Mouse (Mus musculus): ENCODE measurements around the gene 1110051M20Rik.

Gene 1110051M20Rik

DNA sequence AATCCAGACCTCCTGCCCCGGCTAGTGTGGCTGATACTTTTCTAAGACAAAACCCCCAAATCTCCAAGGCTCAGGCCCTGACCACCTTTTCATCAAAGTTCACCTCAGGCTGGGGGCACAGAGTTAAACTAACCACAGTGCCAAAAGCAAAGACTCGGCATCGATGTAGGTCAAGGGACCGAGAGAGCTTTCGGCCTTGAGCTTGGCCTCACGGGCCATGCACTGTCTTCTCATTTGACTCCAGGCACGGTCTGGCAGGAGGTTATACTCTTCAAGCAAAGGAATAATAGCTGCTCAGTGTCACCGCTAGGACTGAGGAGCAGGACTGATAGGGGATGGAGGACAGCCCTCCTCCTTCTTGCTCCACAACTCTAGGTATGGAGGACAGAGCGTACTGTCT is 138.6 kb downstream of the 1110051M20Rik start:
- DNase-seq (ENCODE audit: low spot score in 2 of 2): no peak

DNA sequence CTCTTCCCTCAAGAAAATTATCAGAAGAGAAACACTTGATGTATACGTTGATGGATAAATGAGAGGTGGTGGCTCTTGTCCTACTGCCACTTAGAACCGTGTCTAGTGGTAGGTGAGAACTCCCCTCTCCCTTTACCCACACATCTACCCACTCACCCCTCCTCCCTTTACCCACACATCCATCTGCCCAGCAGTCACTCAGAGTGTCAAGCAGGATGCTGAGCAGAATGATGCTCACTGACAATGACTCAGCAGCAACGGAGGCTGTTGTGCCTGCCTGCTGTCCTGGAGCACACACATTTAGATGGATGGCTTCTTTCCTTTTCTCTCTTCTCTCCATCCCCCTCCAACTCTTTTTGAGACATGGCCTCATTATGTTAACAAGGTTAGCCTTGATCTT is 141.7 kb downstream of the 1110051M20Rik start:
- DNase-seq (ENCODE audit: low spot score in 2 of 2): peak; percentile 49

DNA sequence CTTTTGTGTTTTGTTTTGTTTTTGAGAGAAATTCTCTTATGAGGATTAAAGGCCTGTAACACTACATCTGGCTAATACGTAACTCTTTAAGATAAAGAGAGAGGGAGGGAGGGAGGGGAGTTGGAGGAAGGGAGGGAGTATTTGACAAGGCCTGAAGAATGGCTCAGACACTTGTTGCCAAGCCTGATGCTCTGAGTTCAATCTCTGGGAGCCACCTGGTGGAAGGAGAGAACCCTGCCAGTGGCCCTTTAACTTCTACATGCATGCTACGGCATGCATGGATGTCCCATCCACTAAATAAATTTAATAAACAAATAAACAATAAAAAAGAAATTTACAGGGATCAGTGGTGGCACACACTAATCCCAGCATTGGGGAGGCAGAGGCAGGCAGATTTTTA is 142.7 kb downstream of the 1110051M20Rik start:
- no peak for DNase-seq (ENCODE audit: low spot score in 2 of 2)

DNA sequence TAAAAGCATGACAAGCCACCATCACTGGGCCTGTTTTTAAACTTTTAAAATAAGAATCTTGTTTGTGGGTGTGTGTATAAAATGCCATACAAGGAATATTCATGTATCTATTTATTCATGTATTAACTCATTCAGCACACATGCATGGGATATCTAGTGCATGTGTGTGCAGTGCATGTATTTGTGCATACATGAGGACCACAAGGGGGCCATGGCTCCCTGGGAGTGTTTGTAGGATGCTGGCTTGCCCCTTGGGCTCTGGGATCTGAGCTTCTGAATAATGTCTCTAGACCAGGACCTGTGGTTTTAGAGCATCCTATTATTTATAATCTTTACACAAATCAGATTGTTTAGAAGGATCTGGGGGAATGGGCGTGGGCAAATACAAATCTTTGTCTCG is 143.7 kb downstream of the 1110051M20Rik start:
- no peak for DNase-seq (ENCODE audit: low spot score in 2 of 2)

DNA sequence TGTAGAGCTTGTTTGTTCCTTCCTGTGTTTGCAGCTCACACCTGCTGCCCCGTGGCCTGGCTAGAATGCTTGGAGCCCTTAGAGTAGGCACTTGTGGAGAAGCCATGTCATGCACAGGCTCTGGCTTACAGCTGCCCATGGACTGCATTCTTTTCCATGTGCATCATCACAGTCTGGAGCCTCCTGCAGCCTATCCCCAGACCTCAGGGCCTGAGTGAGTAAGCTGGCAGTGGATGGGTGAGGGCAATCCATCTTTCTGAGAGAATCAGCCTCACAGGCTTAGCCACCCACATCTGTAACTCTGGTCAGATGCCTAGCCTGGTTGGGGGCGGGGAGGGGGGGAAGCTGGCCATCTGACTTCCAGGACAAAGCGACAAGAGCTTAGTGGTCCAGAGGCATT is 145.3 kb downstream of the 1110051M20Rik start:
- no peak for DNase-seq (ENCODE audit: low spot score in 2 of 2)

DNA sequence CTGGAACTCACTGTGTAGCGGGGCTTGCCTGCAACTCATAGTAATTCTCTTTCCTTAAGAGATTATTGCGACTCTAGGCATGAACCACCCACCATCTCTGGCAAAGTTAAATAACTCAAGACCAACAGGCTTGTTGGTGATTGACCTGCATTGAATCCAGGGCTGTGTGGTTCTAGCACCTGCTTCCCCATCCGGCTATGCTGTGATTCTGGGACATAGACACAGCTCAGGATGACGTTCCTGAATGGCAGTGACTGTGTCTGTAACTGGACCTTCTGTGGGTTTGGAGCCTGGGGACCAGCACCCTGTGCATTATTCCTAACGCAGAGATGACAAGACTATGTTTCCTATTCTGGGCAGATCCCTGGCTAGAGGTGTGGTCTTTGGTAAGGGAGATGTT is 148.6 kb downstream of the 1110051M20Rik start:
- DNase-seq (ENCODE audit: low spot score in 2 of 2): no peak

DNA sequence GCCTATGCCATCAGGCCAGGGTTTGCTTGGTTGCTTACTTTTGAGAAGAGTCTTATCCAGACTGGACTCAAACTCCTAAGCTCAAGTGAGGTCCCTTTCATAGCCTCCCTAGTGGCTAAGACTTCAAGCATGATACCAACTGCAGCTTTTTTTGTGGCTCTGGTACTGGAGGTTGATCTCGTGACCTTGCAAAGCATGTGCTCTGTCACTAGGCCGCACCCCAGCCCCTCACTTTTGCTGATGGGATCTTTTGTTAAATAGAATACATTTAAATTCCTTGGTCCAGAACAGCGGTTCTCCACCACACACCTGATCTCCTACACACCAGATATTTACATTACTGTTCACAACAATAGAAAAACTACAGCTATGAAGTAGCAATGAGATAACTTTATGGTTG is 150.3 kb downstream of the 1110051M20Rik start:
- no peak for DNase-seq (ENCODE audit: low spot score in 2 of 2)

DNA sequence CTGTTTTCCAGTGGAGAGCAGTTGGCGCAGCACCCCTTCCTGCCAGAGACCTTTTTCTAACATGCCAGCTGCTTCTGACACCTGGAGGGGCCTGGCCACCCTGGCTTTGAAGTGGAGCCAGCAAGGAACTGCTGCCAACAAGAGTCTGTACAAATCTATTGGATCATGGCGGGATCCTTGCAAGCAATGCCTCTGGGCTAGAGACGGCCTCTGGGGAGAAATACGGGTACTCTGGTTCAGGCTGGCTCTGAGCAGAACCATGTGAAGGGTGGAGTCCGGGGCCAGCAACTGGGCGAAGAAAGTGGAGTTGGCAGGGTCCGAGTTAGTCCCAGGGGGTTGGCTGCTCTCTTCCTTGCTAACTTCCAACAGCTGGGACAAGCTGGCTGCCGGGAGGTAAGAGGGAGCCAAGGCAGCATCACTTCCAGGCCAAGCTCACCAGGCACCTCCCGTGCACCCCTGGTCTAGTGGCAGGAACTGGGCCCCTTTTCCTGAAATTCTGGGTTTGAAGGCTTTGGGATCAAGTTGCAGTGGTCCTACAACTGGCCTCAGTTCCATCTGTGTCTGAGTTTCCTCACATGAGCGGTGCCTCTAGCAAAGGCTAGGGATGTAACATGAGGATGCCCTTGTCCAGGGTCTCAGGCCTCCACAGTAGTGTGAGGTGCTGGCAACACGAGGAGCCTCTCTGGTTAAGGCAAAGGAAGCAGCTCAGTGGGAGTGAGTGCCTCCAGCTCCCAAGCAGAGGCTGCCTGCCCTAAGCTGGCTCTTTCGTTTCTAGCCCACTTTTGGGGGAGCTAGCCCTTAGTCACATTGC is 153.1 kb downstream of the 1110051M20Rik start:
- no peak for DNase-seq (ENCODE audit: low spot score in 2 of 2)

DNA sequence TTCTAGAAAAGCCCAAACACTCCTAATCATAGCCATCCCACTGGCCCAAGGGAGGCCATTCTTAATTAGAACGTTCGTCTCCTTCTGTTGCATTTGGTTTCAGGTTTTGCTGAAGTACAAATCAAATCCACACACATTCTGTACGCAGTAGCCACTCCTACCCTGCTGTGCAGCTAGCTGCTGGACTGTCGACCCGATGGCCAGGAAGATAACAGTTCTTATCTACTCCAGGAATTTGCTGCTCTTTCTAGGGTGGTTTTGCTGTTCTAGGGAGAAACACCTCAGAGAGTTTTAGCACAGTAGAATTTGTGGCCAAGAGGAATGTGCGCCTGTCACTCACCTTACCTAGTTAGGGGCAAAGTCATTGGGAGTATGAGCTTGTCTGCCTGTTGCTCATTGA is 156.9 kb downstream of the 1110051M20Rik start:
- DNase-seq (ENCODE audit: low spot score in 2 of 2): no peak

DNA sequence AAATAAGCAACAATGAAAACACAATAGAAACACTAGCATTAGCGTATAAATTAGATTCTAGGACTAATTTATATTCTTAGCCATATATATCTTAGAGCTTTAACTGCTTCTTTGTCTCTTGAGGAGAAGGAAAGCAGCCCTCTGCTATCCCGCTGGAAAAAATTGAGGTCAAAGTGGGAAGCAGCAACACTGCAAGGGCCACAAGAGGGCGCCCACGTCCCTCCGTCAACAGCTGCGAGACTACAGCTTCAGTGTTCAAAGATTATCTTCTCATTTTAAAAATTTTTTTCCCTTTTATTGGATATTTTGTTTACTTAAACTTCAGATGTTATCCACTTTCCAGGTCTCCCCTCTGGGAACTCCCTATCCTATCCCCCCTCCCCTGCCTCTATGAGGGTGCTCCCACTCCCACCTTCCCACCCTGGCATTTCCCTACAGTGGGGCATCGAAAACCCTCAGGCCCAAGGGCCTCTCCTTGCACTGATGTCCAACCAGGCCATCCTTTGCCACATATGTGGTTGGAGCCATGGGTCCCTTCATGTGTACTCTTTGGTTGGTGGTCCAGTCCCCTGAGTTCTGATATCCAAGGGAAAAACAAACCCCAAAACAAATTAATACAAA is 158.5 kb downstream of the 1110051M20Rik start:
- peak; percentile 79 to 89 for DNase-seq (ENCODE audit: low spot score in 2 of 2)

DNA sequence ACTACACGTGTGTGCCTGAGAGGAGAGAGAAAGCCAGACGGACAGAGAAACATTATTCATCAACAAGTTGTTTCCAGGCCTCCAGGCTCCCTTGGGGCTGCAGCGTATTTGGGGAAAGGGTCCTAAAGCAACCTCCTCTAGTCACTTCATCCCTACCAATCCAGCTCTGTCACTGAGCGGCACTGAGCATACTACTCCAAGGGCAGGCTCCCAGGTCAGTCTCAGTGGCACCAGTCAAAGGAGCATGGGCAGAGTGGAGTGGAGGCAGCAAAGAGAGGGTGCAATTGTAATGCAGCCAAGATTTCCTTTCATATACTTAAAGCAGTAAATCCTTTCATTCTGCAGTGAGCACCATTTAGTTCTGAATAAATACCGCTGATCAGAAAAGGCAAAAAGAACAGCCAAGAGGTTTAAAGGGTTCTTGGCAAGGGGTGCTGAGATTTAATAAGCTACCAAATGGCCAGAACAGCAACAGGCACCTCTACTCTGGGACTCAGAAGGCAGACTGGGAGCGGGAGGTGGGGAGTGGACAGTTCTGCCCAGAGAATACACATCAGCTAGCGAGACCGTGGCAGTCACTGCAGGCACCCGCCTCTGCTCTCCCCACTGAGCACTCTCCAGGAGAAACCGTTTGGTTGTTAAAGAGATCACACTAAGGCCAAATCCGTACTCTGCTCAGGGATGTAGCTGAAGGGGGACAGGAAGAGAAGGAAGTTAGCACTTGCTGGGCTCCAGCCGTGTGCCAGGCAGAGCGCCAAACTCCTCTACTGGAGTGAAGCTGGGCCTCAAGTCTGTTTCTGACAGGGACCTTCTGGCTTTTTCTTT is 159.9 kb downstream of the 1110051M20Rik start:
- peak; percentile 50 to 54 for DNase-seq (ENCODE audit: low spot score in 2 of 2)

DNA sequence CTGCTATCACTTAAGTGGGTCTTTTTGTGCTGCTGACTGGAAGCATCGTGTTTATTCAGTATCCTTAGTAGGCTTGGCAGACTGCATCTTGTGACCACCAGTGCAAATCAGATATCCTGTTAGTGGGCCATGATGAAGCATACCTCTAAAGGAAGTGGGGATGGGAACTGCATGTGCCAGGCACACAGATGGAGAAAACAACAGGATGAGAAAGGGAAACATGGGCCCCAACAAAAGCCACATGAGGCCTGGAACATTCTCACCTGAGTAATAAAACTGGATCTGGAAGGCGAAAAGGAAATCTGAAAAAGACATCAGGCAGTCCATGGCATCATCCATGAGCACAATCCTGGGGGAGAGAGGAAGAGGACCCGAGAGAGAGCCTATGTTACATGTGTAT is 160.5 kb downstream of the 1110051M20Rik start:
- no peak for DNase-seq (ENCODE audit: low spot score in 2 of 2)

DNA sequence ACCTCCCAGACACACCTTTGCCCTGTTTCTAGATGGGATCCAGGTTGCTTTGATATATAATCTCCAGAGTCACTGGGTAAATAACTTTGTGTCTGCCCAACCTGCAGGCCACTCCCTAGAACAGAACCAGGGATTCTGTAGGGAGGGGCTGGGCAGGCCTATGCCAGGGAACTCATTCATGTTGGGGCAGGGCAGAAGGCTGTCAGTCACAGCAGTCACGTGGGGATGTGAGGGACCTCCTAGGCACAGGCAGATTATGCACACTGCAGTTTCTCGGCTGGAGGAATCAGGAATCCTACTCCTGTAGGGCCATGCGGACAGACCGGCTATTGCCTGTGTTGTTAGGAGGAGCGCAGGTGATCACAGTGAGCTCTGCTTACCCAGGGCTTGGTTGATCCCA is 163.1 kb downstream of the 1110051M20Rik start:
- no peak for DNase-seq (ENCODE audit: low spot score in 2 of 2)

DNA sequence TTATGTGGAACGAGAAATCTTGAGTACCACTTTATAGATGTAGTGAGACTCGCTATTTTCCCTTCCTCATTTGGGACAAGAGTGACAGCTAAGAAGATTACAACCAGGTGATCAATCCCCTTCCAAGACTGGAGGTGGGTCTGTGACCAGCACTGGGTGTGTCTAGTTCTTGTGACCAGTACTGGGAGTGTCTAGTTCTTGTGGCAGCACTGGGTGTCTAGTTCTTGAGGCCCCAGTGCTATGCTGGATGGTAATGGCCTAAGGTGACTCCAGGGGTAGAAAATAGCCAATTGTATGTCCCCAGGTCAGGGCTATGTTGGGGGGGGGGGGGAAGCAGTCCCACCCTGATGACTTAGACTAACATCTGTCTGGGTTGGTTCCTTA is 165.1 kb downstream of the 1110051M20Rik start:
- DNase-seq (ENCODE audit: low spot score in 2 of 2): no peak

DNA sequence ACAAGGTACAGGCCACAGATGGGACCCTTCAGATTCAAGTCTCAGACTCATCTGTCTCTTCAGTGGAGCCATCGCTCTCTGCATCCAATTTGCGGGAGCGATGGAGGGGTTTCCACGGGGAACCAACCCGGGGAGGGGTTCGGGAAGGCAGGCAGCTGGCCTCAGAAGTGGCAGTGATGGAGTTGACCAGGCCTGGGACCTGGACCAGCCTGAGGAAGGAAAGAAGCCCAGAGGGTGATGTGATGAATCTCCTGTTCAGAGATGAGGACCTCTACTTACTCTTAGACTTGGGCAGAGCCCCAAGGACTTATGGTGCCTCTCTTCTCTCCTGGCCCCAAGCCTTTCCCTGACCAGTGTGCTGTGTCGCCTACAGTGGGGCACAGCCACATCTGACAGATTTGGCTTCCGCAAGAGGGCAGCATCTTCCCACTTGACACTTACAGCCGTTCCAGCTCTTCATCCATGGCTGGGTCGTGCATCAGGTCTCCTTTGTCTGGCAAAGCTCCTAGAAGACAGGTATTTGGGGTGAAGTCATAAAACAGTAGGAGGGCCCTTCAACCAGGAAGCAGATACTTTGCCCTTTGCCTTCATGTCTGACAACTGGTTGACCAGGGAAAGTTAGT is 165.6 kb downstream of the 1110051M20Rik start:
- DNase-seq (ENCODE audit: low spot score in 2 of 2): peak in 1 of 2 experiments; percentile 67

DNA sequence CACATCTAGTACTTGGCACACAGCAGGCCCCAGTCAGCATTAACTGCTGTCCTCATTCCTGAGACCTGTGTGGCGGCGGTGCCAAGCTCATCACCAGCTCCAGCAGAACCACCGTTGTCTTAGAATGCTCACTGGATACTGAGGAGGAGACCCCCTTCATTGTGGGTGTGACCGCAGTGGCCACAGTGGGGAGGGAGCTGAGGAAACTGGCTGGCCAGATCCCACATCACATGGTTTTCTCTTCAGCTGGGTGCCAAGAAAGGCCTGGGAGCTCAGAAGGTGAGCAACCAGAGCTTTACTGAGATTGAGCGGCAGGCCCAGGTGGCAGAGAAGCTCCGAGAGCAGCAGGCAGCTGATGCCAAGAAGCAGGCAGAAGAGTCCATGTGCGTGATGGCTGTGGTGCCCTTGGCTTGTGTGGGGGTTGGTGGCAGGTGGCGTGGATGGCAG is 174.8 kb downstream of the 1110051M20Rik start:
- DNase-seq (ENCODE audit: low spot score in 2 of 2): no peak

DNA sequence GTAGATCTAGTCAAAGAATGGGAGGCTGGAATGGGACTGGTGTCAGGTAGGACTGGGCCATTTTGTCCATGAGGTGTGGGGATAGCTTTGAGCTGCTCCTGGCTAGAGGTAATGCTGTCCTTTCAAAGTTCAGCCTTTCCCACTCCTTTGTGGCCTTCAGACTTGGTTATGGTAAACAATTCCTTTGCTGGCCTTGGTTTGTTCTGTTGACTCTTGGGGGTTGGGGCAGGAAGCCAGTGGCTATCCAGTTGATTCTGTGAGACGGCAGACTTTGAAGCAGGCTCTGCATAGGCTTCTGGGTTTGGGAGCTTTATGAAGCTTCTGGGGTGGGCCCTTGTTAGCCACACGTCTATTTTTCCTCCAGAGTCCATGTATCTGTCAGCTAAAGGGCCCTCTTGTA is 175.8 kb downstream of the 1110051M20Rik start:
- no peak for DNase-seq (ENCODE audit: low spot score in 2 of 2)

DNA sequence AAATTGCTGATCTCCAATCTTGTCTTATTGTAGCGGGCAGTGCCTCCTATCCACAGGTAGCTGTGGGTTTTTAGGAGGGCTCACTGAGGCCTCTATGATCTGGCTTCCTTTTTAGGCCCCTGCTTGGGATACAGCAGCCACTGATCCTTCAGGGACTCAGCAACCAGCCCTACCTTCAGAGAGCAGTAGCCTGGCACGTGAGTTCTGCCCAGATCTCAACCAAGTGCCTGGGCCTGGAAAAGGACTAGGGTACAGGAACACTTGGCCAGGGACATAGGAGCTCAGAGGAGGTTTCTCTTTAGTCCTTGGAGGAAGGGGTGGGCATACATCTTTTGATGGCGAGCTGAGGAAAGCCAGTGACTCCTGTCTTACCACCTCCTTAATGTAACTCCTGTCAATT is 176.5 kb downstream of the 1110051M20Rik start:
- DNase-seq (ENCODE audit: low spot score in 2 of 2): no peak

DNA sequence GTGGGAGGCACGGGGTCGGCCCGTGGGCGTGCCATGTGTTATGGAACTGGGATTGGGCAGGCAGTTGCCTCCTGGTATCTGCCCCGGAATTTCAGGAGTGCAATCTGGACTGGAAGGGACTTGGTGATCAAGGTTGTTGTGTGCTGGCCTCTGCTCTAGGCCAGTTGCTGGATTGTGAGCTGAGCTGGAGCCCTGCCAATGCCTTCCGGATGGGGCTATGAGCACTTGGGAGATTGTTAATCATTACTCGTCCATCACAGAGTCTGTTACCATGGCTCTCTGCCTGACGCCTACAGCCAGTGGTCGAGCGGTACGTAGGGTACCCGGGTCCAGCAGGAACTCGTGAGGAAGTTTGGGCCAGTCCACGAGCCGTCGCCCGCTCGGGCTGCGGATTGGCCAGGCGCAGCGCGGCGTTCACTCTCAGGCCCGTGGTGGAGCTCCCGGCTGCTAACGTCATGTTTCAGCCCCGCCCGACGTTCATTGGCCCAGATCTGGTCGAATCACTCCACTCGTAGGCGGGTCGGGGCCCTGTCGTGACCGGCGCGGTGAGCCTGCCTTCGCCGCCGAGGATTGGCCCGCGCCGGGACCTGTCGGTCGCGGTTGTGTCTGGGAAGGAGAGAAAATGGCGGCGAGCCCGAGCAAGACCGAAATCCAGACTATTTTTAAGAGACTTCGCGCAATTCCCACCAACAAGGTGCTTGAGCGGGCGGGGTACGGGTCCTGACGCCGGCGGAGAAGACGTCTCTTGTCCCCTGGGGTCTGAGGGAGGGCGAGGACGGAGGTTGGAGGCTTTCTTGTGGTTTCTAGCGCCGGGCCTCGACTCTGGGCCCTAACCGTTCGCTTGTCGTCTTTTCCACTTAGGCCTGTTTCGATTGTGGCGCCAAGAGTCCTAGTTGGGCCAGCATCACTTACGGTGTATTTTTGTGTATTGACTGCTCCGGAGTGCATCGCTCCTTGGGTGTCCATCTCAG is 179.5 kb downstream of the 1110051M20Rik start, which contains the start of gene Arfgap2:
Gene Arfgap2, plus strand, starts transcription at position 264 of the 971 bp plus-strand sequence.
- DNase-seq (ENCODE audit: low spot score in 2 of 2): peak; percentile 98 to 99
